Mouse (Mus musculus): Measurements from ENCODE around the gene C1ql4. TPM values are rescaled to one million over a fixed set of nuclear protein-coding genes. Genes with fewer than 3 reads are reported as not detected.

Gene C1ql4
- total and polyA plus RNA-seq, 3 experiments, result not detected

DNA sequence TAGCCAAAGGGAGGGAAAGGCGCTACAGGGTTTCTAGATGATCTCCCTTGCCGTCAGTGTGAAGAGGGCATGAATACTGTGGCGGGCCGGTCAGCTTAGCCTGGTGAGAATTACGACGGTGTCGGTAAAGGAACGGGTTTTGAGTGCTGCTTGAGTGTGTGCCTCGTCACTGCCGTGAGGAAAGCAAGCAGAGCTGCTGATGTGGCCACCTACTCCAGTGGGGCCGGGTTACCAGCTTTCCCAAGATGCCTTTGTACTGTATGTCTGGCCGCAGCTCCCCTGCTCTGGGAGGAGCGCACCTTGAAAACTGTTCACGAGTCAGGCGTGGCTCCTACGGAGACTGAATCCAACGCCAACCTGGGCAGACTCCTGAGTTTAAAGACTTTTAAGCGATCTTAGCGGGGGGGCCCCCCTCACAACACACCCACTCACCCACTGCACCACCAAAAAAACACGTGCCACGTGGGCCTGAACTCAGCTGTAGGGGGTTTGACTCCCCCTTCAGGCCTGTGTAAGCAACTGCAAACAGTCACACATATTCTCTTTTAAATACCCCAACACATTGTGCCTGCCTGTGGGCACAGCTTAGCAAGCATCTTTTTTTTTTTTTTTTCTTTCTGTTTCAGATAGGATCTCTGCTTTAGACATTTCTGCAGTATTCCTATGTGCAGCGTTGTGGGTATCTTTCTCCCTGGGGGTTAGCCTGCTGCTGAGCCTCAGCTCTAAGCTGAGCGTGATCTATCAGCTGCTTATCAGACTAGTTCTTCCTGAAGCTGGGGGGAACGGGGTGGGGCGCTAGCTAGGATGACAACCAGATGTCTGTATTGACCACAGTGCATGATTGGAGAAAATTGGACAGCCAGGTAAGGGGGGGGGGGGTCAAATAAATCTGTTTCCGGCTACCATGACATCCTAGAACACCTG lies 47.4 kb downstream of the C1ql4 start:
- DNase-seq (ENCODE audit: low spot score), result no peak
- Histone ChIP-seq H3K27me3 (ENCODE audit: insufficient read depth, low read length) (peaks cover 16% of the 10 kb centered on the region), H3K9me3 (replicated peaks) (no peaks in the 10 kb centered on the region), H3K36me3 (replicated peaks) (peaks cover 39% of the 10 kb centered on the region), H3K4me3 (ENCODE audit: low read depth, low read length) (no peak overlapping the region), H3K4me1 (ENCODE audit: insufficient read depth, low read depth, low read length) (peaks cover 17% of the 10 kb centered on the region)
- no peak for ATAC-seq (ENCODE audit: extremely low read depth, insufficient number of reproducible peaks, low FRiP score, poor library complexity, severe bottlenecking)
- no peak for TF ChIP-seq TAL1 (conservative IDR thresholded peaks at IDR 0.05; ENCODE audit: low read depth, low read length)
- no peak for TF ChIP-seq GATA1 (IDR thresholded peaks at IDR 0.05; ENCODE audit: borderline replicate concordance, low read length)
- peak; percentile 21; the same call in 1 of the 2 replicates for TF ChIP-seq POLR2AphosphoS5 (IDR thresholded peaks at IDR 0.05; ENCODE audit: insufficient replicate concordance, low read depth, low read length)
- peak; percentile 24; the same call in 1 of the 2 replicates for TF ChIP-seq CTCF (IDR thresholded peaks at IDR 0.05; ENCODE audit: low read depth, low read length)
- no peak for TF ChIP-seq GATA2 (IDR thresholded peaks at IDR 0.05; ENCODE audit: borderline replicate concordance, low read depth, low read length)

- DNase-seq (ENCODE audit: low spot score), result no peak
- no peak for TF ChIP-seq POLR2AphosphoS5 (IDR thresholded peaks at IDR 0.05; ENCODE audit: insufficient replicate concordance, low read depth, low read length)
- TF ChIP-seq GATA1 (IDR thresholded peaks at IDR 0.05; ENCODE audit: borderline replicate concordance, low read length), result no peak
- TF ChIP-seq TAL1 (conservative IDR thresholded peaks at IDR 0.05; ENCODE audit: low read depth, low read length), result no peak
- TF ChIP-seq CTCF (IDR thresholded peaks at IDR 0.05; ENCODE audit: low read depth, low read length), result no peak
- TF ChIP-seq GATA2 (IDR thresholded peaks at IDR 0.05; ENCODE audit: borderline replicate concordance, low read depth, low read length), result no peak
- no peak; the same call in 1 of the 2 replicates for ATAC-seq (ENCODE audit: extremely low read depth, insufficient number of reproducible peaks, low FRiP score, poor library complexity, severe bottlenecking)
- Histone ChIP-seq H3K36me3 (replicated peaks) (peaks cover 48% of the 10 kb centered on the region), H3K27me3 (ENCODE audit: insufficient read depth, low read length) (peaks cover 15% of the 10 kb centered on the region), H3K4me3 (ENCODE audit: low read depth, low read length) (no peak overlapping the region), H3K4me1 (ENCODE audit: insufficient read depth, low read depth, low read length) (peaks cover 21% of the 10 kb centered on the region), H3K9me3 (replicated peaks) (no peaks in the 10 kb centered on the region)
These were observed 48.3 kb downstream of the C1ql4 start for GRCm38 (mm10) chr15:99039306-99039705.

- ATAC-seq (ENCODE audit: extremely low read depth, insufficient number of reproducible peaks, low FRiP score, poor library complexity, severe bottlenecking) (no peak), DNase-seq (ENCODE audit: low spot score) (no peak)
- H3K9me3 ChIP-seq (replicated peaks), result no peaks in the 10 kb centered on the region
- H3K4me3 ChIP-seq (ENCODE audit: low read depth, low read length), result no peak overlapping the region
- no peak for TF ChIP-seq TAL1 (conservative IDR thresholded peaks at IDR 0.05; ENCODE audit: low read depth, low read length)
- TF ChIP-seq GATA2 (IDR thresholded peaks at IDR 0.05; ENCODE audit: borderline replicate concordance, low read depth, low read length), result no peak
- H3K36me3 ChIP-seq (replicated peaks), result peaks cover 51% of the 10 kb centered on the region
- peaks cover 23% of the 10 kb centered on the region for H3K4me1 ChIP-seq (ENCODE audit: insufficient read depth, low read depth, low read length)
- H3K27me3 ChIP-seq (ENCODE audit: insufficient read depth, low read length), result peaks cover 12% of the 10 kb centered on the region
These were observed 48.8 kb downstream of the C1ql4 start for GRCm38 (mm10) chr15:99038797-99039196.

- H3K4me1 ChIP-seq (ENCODE audit: insufficient read depth, low read depth, low read length), result peaks cover 31% of the 10 kb centered on the region
- no peaks in the 10 kb centered on the region for H3K9me3 ChIP-seq (replicated peaks)
- H3K4me3 ChIP-seq (ENCODE audit: low read depth, low read length), result no peak overlapping the region
- TF ChIP-seq GATA2 (IDR thresholded peaks at IDR 0.05; ENCODE audit: borderline replicate concordance, low read depth, low read length) (no peak), TAL1 (conservative IDR thresholded peaks at IDR 0.05; ENCODE audit: low read depth, low read length) (no peak), CTCF (IDR thresholded peaks at IDR 0.05; ENCODE audit: low read depth, low read length) (no peak), POLR2AphosphoS5 (IDR thresholded peaks at IDR 0.05; ENCODE audit: insufficient replicate concordance, low read depth, low read length) (no peak), GATA1 (IDR thresholded peaks at IDR 0.05; ENCODE audit: borderline replicate concordance, low read length) (no peak)
- H3K36me3 ChIP-seq (replicated peaks), result peaks cover 54% of the 10 kb centered on the region
- DNase-seq (ENCODE audit: low spot score) (no peak), ATAC-seq (ENCODE audit: extremely low read depth, insufficient number of reproducible peaks, low FRiP score, poor library complexity, severe bottlenecking) (no peak)
- H3K27me3 ChIP-seq (ENCODE audit: insufficient read depth, low read length), result peaks cover 7% of the 10 kb centered on the region; the same call in 1 of the 2 replicates
These were observed 49.6 kb downstream of the C1ql4 start for GRCm38 (mm10) chr15:99038025-99038424.

- Histone ChIP-seq H3K9me3 (replicated peaks) (no peaks in the 10 kb centered on the region), H3K36me3 (replicated peaks) (peaks cover 65% of the 10 kb centered on the region), H3K4me1 (ENCODE audit: insufficient read depth, low read depth, low read length) (peaks cover 41% of the 10 kb centered on the region), H3K27me3 (ENCODE audit: insufficient read depth, low read length) (no peaks in the 10 kb centered on the region; the same call in 1 of the 2 replicates), H3K4me3 (ENCODE audit: low read depth, low read length) (no peak overlapping the region)
- DNase-seq (ENCODE audit: low spot score), result no peak
- TF ChIP-seq POLR2AphosphoS5 (IDR thresholded peaks at IDR 0.05; ENCODE audit: insufficient replicate concordance, low read depth, low read length) (no peak), TAL1 (conservative IDR thresholded peaks at IDR 0.05; ENCODE audit: low read depth, low read length) (no peak), CTCF (IDR thresholded peaks at IDR 0.05; ENCODE audit: low read depth, low read length) (no peak), GATA1 (IDR thresholded peaks at IDR 0.05; ENCODE audit: borderline replicate concordance, low read length) (no peak), GATA2 (IDR thresholded peaks at IDR 0.05; ENCODE audit: borderline replicate concordance, low read depth, low read length) (no peak)
- no peak for ATAC-seq (ENCODE audit: extremely low read depth, insufficient number of reproducible peaks, low FRiP score, poor library complexity, severe bottlenecking)
These were observed 51.2 kb downstream of the C1ql4 start for GRCm38 (mm10) chr15:99036249-99036905.

GRCm38 (mm10) chr15:99035431-99035830 lies 52.2 kb downstream of the C1ql4 start:
- ATAC-seq (ENCODE audit: extremely low read depth, insufficient number of reproducible peaks, low FRiP score, poor library complexity, severe bottlenecking) (no peak), DNase-seq (ENCODE audit: low spot score) (no peak)
- Histone ChIP-seq H3K36me3 (replicated peaks) (peaks cover 65% of the 10 kb centered on the region), H3K4me1 (ENCODE audit: insufficient read depth, low read depth, low read length) (peaks cover 41% of the 10 kb centered on the region), H3K9me3 (replicated peaks) (no peaks in the 10 kb centered on the region), H3K27me3 (ENCODE audit: insufficient read depth, low read length) (no peaks in the 10 kb centered on the region), H3K4me3 (ENCODE audit: low read depth, low read length) (no peak overlapping the region)
- no peak for TF ChIP-seq POLR2AphosphoS5 (IDR thresholded peaks at IDR 0.05; ENCODE audit: insufficient replicate concordance, low read depth, low read length)
- TF ChIP-seq CTCF (IDR thresholded peaks at IDR 0.05; ENCODE audit: low read depth, low read length), result no peak

Other genes starting within 250 kb of the C1ql4 start
- gene Kmt2d, start 216.6 kb downstream of the C1ql4 start, total RNA-seq (2014; fragmentation: Nextera tagmentation), result 141 and 150 TPM in 2 replicates
- 22.1 and 27.0 TPM in 2 replicates for gene Kmt2d, start 216.6 kb downstream of the C1ql4 start, total RNA-seq (2017)
- 42.8 and 57.8 TPM in 2 replicates for gene Kmt2d, start 216.6 kb downstream of the C1ql4 start, polyA plus RNA-seq (2012)
- gene Rhebl1, start 193.3 kb downstream of the C1ql4 start, total RNA-seq (2014; fragmentation: Nextera tagmentation), result 5.2 and 8.4 TPM in 2 replicates
- 7.8 and 8.0 TPM in 2 replicates for gene Rhebl1, start 193.3 kb downstream of the C1ql4 start, total RNA-seq (2017)
- 2.7 and 2.9 TPM in 2 replicates for gene Rhebl1, start 193.3 kb downstream of the C1ql4 start, polyA plus RNA-seq (2012)
- not detected in 2 replicates for gene Dhh, start 189.3 kb downstream of the C1ql4 start, total RNA-seq (2014; fragmentation: Nextera tagmentation)
- gene Dhh, start 189.3 kb downstream of the C1ql4 start, total RNA-seq (2017), result 0.05 and 0.06 TPM in 2 replicates
- not detected in 2 replicates for gene Dhh, start 189.3 kb downstream of the C1ql4 start, polyA plus RNA-seq (2012)
- gene Lmbr1l, start 169.6 kb downstream of the C1ql4 start, total RNA-seq (2014; fragmentation: Nextera tagmentation), result 10.9 and 17.1 TPM in 2 replicates
- gene Lmbr1l, start 169.6 kb downstream of the C1ql4 start, total RNA-seq (2017), result 4.5 and 7.4 TPM in 2 replicates
- 9.6 and 9.7 TPM in 2 replicates for gene Lmbr1l, start 169.6 kb downstream of the C1ql4 start, polyA plus RNA-seq (2012)
- gene Tuba1b, start 153.3 kb downstream of the C1ql4 start, total RNA-seq (2014; fragmentation: Nextera tagmentation), result 1,654 and 1,866 TPM in 2 replicates
- gene Tuba1b, start 153.3 kb downstream of the C1ql4 start, total RNA-seq (2017), result 717 and 929 TPM in 2 replicates
- 255 and 384 TPM in 2 replicates for gene Tuba1b, start 153.3 kb downstream of the C1ql4 start, polyA plus RNA-seq (2012)
- not detected in 2 replicates for gene Gm49450, start 134.3 kb downstream of the C1ql4 start, total RNA-seq (2014; fragmentation: Nextera tagmentation)
- gene Gm49450, start 134.3 kb downstream of the C1ql4 start, total RNA-seq (2017), result not detected in 2 replicates
- not detected in 2 replicates for gene Gm49450, start 134.3 kb downstream of the C1ql4 start, polyA plus RNA-seq (2012)
- gene Tuba1a, start 134.1 kb downstream of the C1ql4 start, total RNA-seq (2014; fragmentation: Nextera tagmentation), result 11.6 and 22.3 TPM in 2 replicates
- gene Tuba1a, start 134.1 kb downstream of the C1ql4 start, total RNA-seq (2017), result 35.9 and 52.0 TPM in 2 replicates
- 1.4 and 3.3 TPM in 2 replicates for gene Tuba1a, start 134.1 kb downstream of the C1ql4 start, polyA plus RNA-seq (2012)
- 856 and 1,023 TPM in 2 replicates for gene Tuba1c, start 57.9 kb downstream of the C1ql4 start, total RNA-seq (2014; fragmentation: Nextera tagmentation)
- gene Tuba1c, start 57.9 kb downstream of the C1ql4 start, total RNA-seq (2017), result 252 and 273 TPM in 2 replicates
- 47.1 and 72.7 TPM in 2 replicates for gene Tuba1c, start 57.9 kb downstream of the C1ql4 start, polyA plus RNA-seq (2012)
- not detected in 2 replicates for gene Prph, start 32.6 kb downstream of the C1ql4 start, total RNA-seq (2014; fragmentation: Nextera tagmentation)
- gene Prph, start 32.6 kb downstream of the C1ql4 start, total RNA-seq (2017), result not detected in 2 replicates
- gene Prph, start 32.6 kb downstream of the C1ql4 start, polyA plus RNA-seq (2012), result not detected in 2 replicates
- 58.2 and 59.0 TPM in 2 replicates for gene Troap, start 13.2 kb downstream of the C1ql4 start, total RNA-seq (2014; fragmentation: Nextera tagmentation)
- gene Troap, start 13.2 kb downstream of the C1ql4 start, total RNA-seq (2017), result 22.3 and 22.8 TPM in 2 replicates
- 71.0 and 73.9 TPM in 2 replicates for gene Troap, start 13.2 kb downstream of the C1ql4 start, polyA plus RNA-seq (2012)
- gene Dnajc22, start 5.4 kb upstream of the C1ql4 start, total RNA-seq (2014; fragmentation: Nextera tagmentation), result not detected in 2 replicates
- gene Dnajc22, start 5.4 kb upstream of the C1ql4 start, total RNA-seq (2017), result 0.16 TPM in 1 of 2 replicates, not detected in the other
- not detected in 2 replicates for gene Dnajc22, start 5.4 kb upstream of the C1ql4 start, polyA plus RNA-seq (2012)
- not detected in 2 replicates for gene Spats2, start 38.1 kb upstream of the C1ql4 start, total RNA-seq (2014; fragmentation: Nextera tagmentation)
- gene Spats2, start 38.1 kb upstream of the C1ql4 start, total RNA-seq (2017), result 0.05 and 0.12 TPM in 2 replicates
- not detected in 2 replicates for gene Spats2, start 38.1 kb upstream of the C1ql4 start, polyA plus RNA-seq (2012)
- not detected in 2 replicates for gene Kcnh3, start 137.0 kb upstream of the C1ql4 start, total RNA-seq (2014; fragmentation: Nextera tagmentation)
- gene Kcnh3, start 137.0 kb upstream of the C1ql4 start, total RNA-seq (2017), result 0.05 TPM in 1 of 2 replicates, not detected in the other
- gene Kcnh3, start 137.0 kb upstream of the C1ql4 start, polyA plus RNA-seq (2012), result not detected in 2 replicates
- gene Mcrs1, start 164.1 kb upstream of the C1ql4 start, total RNA-seq (2014; fragmentation: Nextera tagmentation), result 29.8 and 39.4 TPM in 2 replicates
- 45.7 and 60.1 TPM in 2 replicates for gene Mcrs1, start 164.1 kb upstream of the C1ql4 start, total RNA-seq (2017)
- gene Mcrs1, start 164.1 kb upstream of the C1ql4 start, polyA plus RNA-seq (2012), result 75.9 and 83.4 TPM in 2 replicates
- 39.1 and 39.5 TPM in 2 replicates for gene Prpf40b, start 207.3 kb upstream of the C1ql4 start, total RNA-seq (2014; fragmentation: Nextera tagmentation)
- 10.1 and 13.1 TPM in 2 replicates for gene Prpf40b, start 207.3 kb upstream of the C1ql4 start, total RNA-seq (2017)
- gene Prpf40b, start 207.3 kb upstream of the C1ql4 start, polyA plus RNA-seq (2012), result 47.2 and 53.8 TPM in 2 replicates
- not detected in 2 replicates for gene Fam186b, start 208.1 kb upstream of the C1ql4 start, total RNA-seq (2014; fragmentation: Nextera tagmentation)
- 0.12 TPM in 1 of 2 replicates, not detected in the other for gene Fam186b, start 208.1 kb upstream of the C1ql4 start, total RNA-seq (2017)
- not detected in 2 replicates for gene Fam186b, start 208.1 kb upstream of the C1ql4 start, polyA plus RNA-seq (2012)